In the genomic region with DNA sequence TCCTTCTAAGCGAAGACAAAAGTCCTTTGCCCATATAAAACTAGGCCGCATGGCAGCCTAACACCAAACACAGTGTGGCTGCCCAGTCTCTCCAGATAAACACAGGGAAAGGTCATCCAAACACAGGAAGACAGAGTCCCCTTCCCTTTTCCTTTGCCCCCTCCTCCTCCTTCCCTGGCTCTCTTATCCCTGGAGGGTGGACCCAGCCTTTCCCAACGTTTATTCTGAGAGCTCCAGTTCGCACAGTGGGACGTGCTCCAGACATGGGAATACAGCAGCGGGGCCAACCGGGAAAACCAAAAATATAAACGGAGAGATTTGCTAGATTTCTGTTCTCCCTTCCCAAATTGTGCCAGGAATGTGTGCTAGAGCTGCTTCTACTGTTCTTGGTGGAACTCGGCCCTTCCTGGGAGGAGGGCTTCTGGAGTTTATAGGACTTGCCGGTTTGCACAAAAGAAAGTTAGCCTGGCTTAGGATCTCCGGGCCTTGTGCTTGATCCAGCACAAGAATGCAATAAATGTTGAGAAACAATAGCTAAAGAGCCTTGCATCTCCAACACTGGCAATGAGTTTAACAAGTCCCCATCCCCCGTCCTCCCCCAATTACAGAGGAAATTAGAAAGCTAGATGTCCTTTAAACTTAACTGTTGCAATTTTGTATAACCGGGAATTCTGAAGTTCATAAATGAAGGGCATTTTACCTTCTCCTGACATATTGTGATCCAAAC, we compare ENCODE assay signal across 9 mouse cellular contexts. TPM values are rescaled to one million over a fixed set of nuclear protein-coding genes. Genes with fewer than 3 reads are reported as not detected.
DNase-seq lines count a peak whose midpoint lies in the region; ATAC-seq and TF ChIP-seq lines count a peak whose summit lies in the region.
"Had no signal": no experiment of that assay in that cellular context is flagged by ENCODE, and none has a peak within 500 bp of the region (broad histone marks: within the 10 kb centered on the region; RNA-seq: fewer than 3 reads in every experiment).

No protein-coding gene starts in this region.

- no peak overlapping the region for H3K4me3 ChIP-seq in forebrain, postnatal 0 days (ENCODE audit: low read depth, low read length)
- H3K4me3 ChIP-seq in forebrain, embryonic 14.5 days (ENCODE audit: low read depth, low read length): no peak overlapping the region
- no peak overlapping the region for H3K4me3 ChIP-seq in embryonic facial prominence, embryonic 15.5 days (replicated peaks)
- H3K4me3 ChIP-seq in intestine, embryonic 14.5 days (ENCODE audit: low read depth, low read length): no peak overlapping the region
- no peak overlapping the region for H3K4me3 ChIP-seq in lung, embryonic 14.5 days (ENCODE audit: low read depth, low read length)
- H3K4me3 ChIP-seq: neural tube, embryonic 12.5 days had no signal

- H3K27me3 ChIP-seq in forebrain, postnatal 0 days (ENCODE audit: insufficient read depth, low read length): no peaks in the 10 kb centered on the region
- H3K27me3 ChIP-seq in forebrain, embryonic 14.5 days (replicated peaks; ENCODE audit: control insufficient read depth, insufficient read depth, low read length): no peaks in the 10 kb centered on the region
- H3K27me3 ChIP-seq in embryonic facial prominence, embryonic 15.5 days: no peaks in the 10 kb centered on the region
- no peaks in the 10 kb centered on the region for H3K27me3 ChIP-seq in intestine, embryonic 14.5 days (replicated peaks; ENCODE audit: control insufficient read depth, insufficient read depth, low read length)
- no peaks in the 10 kb centered on the region for H3K27me3 ChIP-seq in lung, embryonic 14.5 days (ENCODE audit: insufficient read depth, low read length)
- H3K27me3 ChIP-seq: neural tube, embryonic 12.5 days had no signal

- no peak overlapping the region for H3K9ac ChIP-seq in forebrain, postnatal 0 days
- no peak overlapping the region for H3K9ac ChIP-seq in forebrain, embryonic 14.5 days (ENCODE audit: low read length)
- no peak overlapping the region for H3K9ac ChIP-seq in embryonic facial prominence, embryonic 15.5 days
- no peak overlapping the region for H3K9ac ChIP-seq in intestine, embryonic 14.5 days (ENCODE audit: low read length)
- H3K9ac ChIP-seq in lung, embryonic 14.5 days: no peak overlapping the region
- H3K9ac ChIP-seq: neural tube, embryonic 12.5 days had no signal

- H3K4me2 ChIP-seq in forebrain, postnatal 0 days (ENCODE audit: low read depth): no peak overlapping the region
- no peak overlapping the region for H3K4me2 ChIP-seq in forebrain, embryonic 14.5 days (ENCODE audit: low read length)
- H3K4me2 ChIP-seq in embryonic facial prominence, embryonic 15.5 days (replicated peaks): no peak overlapping the region
- H3K4me2 ChIP-seq in intestine, embryonic 14.5 days (ENCODE audit: low read length): no peak overlapping the region
- H3K4me2 ChIP-seq in lung, embryonic 14.5 days: peak overlapping the region; percentile 26; the same call in 1 of the 2 replicates
- H3K4me2 ChIP-seq: neural tube, embryonic 12.5 days had no signal

- no peaks in the 10 kb centered on the region for H3K36me3 ChIP-seq in forebrain, postnatal 0 days (ENCODE audit: insufficient read depth)
- H3K36me3 ChIP-seq in forebrain, embryonic 14.5 days (ENCODE audit: control insufficient read depth, insufficient read depth, low read length): no peaks in the 10 kb centered on the region
- H3K36me3 ChIP-seq in embryonic facial prominence, embryonic 15.5 days: no peaks in the 10 kb centered on the region
- H3K36me3 ChIP-seq in intestine, embryonic 14.5 days (ENCODE audit: control insufficient read depth, insufficient read depth, low read length): no peaks in the 10 kb centered on the region
- no peaks in the 10 kb centered on the region for H3K36me3 ChIP-seq in lung, embryonic 14.5 days (ENCODE audit: insufficient read depth)
- H3K36me3 ChIP-seq: neural tube, embryonic 12.5 days had no signal

- no peaks in the 10 kb centered on the region for H3K4me1 ChIP-seq in forebrain, postnatal 0 days (ENCODE audit: insufficient read depth)
- no peaks in the 10 kb centered on the region for H3K4me1 ChIP-seq in forebrain, embryonic 14.5 days (ENCODE audit: control insufficient read depth, insufficient read depth, low read length)
- no peaks in the 10 kb centered on the region for H3K4me1 ChIP-seq in embryonic facial prominence, embryonic 15.5 days
- H3K4me1 ChIP-seq in intestine, embryonic 14.5 days (replicated peaks; ENCODE audit: control insufficient read depth, insufficient read depth, low read length): peaks cover 7% of the 10 kb centered on the region
- peaks cover 3% of the 10 kb centered on the region; the same call in 1 of the 2 replicates for H3K4me1 ChIP-seq in lung, embryonic 14.5 days (ENCODE audit: insufficient read depth)
- H3K4me1 ChIP-seq: neural tube, embryonic 12.5 days had no signal

- 53% methylated on average over 13 of the region's 13 CpGs for WGBS in forebrain, postnatal 0 days
- WGBS in forebrain, embryonic 14.5 days: 60% methylated on average over 13 of the region's 13 CpGs
- 62% methylated on average over 13 of the region's 13 CpGs for WGBS in embryonic facial prominence, embryonic 15.5 days
- 33% methylated on average over 13 of the region's 13 CpGs for WGBS in intestine, embryonic 14.5 days
- WGBS in lung, embryonic 14.5 days: 43% methylated on average over 13 of the region's 13 CpGs

- intact Hi-C loops in left cerebral cortex, postnatal 25 days (cut with DNase I): no loop called here

- 0 out of 2 replicates have a peak overlapping the region, but pooled peaks have one; percentile 40 for H3K27ac ChIP-seq in forebrain, postnatal 0 days (ENCODE audit: low read depth, low read length)
- no peak overlapping the region for H3K27ac ChIP-seq in forebrain, embryonic 14.5 days (ENCODE audit: low read depth, low read length)
- H3K27ac ChIP-seq in embryonic facial prominence, embryonic 15.5 days (replicated peaks): peak overlapping the region; percentile 12
- peak overlapping the region; percentile 48; the same call in 1 of the 2 replicates for H3K27ac ChIP-seq in intestine, embryonic 14.5 days (ENCODE audit: low read depth)
- H3K27ac ChIP-seq in lung, embryonic 14.5 days (ENCODE audit: low read depth): peak overlapping the region; percentile 88
- H3K27ac ChIP-seq: neural tube, embryonic 12.5 days had no signal

- no peaks in the 10 kb centered on the region for H3K9me3 ChIP-seq in forebrain, postnatal 0 days (ENCODE audit: low read length)
- H3K9me3 ChIP-seq in forebrain, embryonic 14.5 days (replicated peaks; ENCODE audit: control insufficient read depth, low read length): no peaks in the 10 kb centered on the region
- H3K9me3 ChIP-seq in embryonic facial prominence, embryonic 15.5 days (replicated peaks): no peaks in the 10 kb centered on the region
- no peaks in the 10 kb centered on the region for H3K9me3 ChIP-seq in intestine, embryonic 14.5 days (ENCODE audit: control insufficient read depth, low read length)
- H3K9me3 ChIP-seq in lung, embryonic 14.5 days (ENCODE audit: low read depth, low read length): no peaks in the 10 kb centered on the region
- H3K9me3 ChIP-seq: neural tube, embryonic 12.5 days had no signal

- TF ChIP-seq CTCF in forebrain, postnatal 0 days (IDR thresholded peaks at IDR 0.05; ENCODE audit: low read depth): no peak
- TF ChIP-seq CTCF in lung, embryonic 14.5 days (IDR thresholded peaks at IDR 0.05; ENCODE audit: low read depth): no peak

- no peak for ATAC-seq in forebrain, postnatal 0 days
- ATAC-seq in forebrain, embryonic 14.5 days: no peak
- ATAC-seq in embryonic facial prominence, embryonic 15.5 days (ENCODE audit: insufficient number of reproducible peaks, low FRiP score, low TSS enrichment, low read depth): no peak
- ATAC-seq in intestine, embryonic 14.5 days (replicated peaks; ENCODE audit: low FRiP score, low TSS enrichment, low read depth): no peak
- ATAC-seq in lung, embryonic 14.5 days (ENCODE audit: insufficient read depth): peak; percentile 86

- DNase-seq in forebrain, postnatal 0 days: no peak
- DNase-seq in forebrain, embryonic 14.5 days (ENCODE audit: low spot score): no peak
- no peak for DNase-seq in intestine, embryonic 14.5 days (ENCODE audit: low spot score)
- DNase-seq in lung, embryonic 14.5 days: peak; percentile 75
- DNase-seq in left cerebral cortex, postnatal 25 days (ENCODE audit: low spot score in 2 of 2): no peak
- no peak for DNase-seq in frontal cortex, postnatal 10 days (ENCODE audit: low spot score in 2 of 2)
- no peak for DNase-seq in spleen, adult 12 weeks (ENCODE audit: low spot score)

RNA-seq across cellular contexts. Expression of a gene that starts 37.7 kb away (rescaled TPM):
- total RNA-seq in forebrain, postnatal 0 days (2014; rRNA removed): 35.9 and 46.9 TPM in 2 replicates
- polyA plus RNA-seq in forebrain, postnatal 0 days (2015; fragmentation: Nextera tagmentation; extraction: Ambion mirVana): 12.8 and 14.6 TPM in 2 replicates
- polyA plus RNA-seq in forebrain, embryonic 14.5 days (2014; fragmentation: Nextera tagmentation; extraction: Ambion mirVana): 20.1 and 30.2 TPM in 2 replicates
- polyA plus RNA-seq in embryonic facial prominence, embryonic 15.5 days (2015; fragmentation: Nextera tagmentation; extraction: Ambion mirVana): 45.1 and 47.8 TPM in 2 replicates
- 57.8 and 64.7 TPM in 2 replicates for polyA plus RNA-seq in intestine, embryonic 14.5 days (2014; fragmentation: Nextera tagmentation; extraction: Ambion mirVana)
- polyA plus RNA-seq in lung, embryonic 14.5 days (2014; fragmentation: Nextera tagmentation; extraction: Ambion mirVana): 66.2 and 71.3 TPM in 2 replicates
- 10 to 100 TPM; 23.9 to 26.9 TPM for total RNA-seq in left cerebral cortex, postnatal 25 days (2021)
